Comparison of ENCODE assay signal across 9 mouse cellular contexts in genomic region chr2:69584117-69584933, GRCm38 (mm10). TPM values are rescaled to one million over a fixed set of nuclear protein-coding genes. Genes with fewer than 3 reads are reported as not detected.
DNase-seq lines count a peak whose midpoint lies in the region; ATAC-seq and TF ChIP-seq lines count a peak whose summit lies in the region.
"Had no signal": no experiment of that assay in that cellular context is flagged by ENCODE, and none has a peak within 500 bp of the region (broad histone marks: within the 10 kb centered on the region; RNA-seq: fewer than 3 reads in every experiment).

No protein-coding gene starts in this region.

- 3% methylated on average over 20 of the region's 20 CpGs for WGBS in lung, postnatal 0 days
- WGBS in lung, adult 2 months = 4% methylated on average over 20 of the region's 20 CpGs
- WGBS in forebrain, embryonic 15.5 days = 5% methylated on average over 20 of the region's 20 CpGs
- WGBS in limb, embryonic 15.5 days = 3% methylated on average over 20 of the region's 20 CpGs

- no peak for ATAC-seq in lung, postnatal 0 days
- ATAC-seq in forebrain, embryonic 15.5 days (replicated peaks) = no peak
- no peak for ATAC-seq in limb, embryonic 15.5 days (ENCODE audit: insufficient number of reproducible peaks, low FRiP score, low TSS enrichment, low read depth)

- H3K9me3 ChIP-seq in lung, postnatal 0 days (ENCODE audit: low read length) = no peaks in the 10 kb centered on the region
- H3K9me3 ChIP-seq in forebrain, embryonic 15.5 days = no peaks in the 10 kb centered on the region
- no peaks in the 10 kb centered on the region for H3K9me3 ChIP-seq in limb, embryonic 15.5 days

- peaks cover 54% of the 10 kb centered on the region for H3K27me3 ChIP-seq in lung, postnatal 0 days (replicated peaks; ENCODE audit: insufficient read depth, low read length)
- peaks cover 55% of the 10 kb centered on the region for H3K27me3 ChIP-seq in forebrain, embryonic 15.5 days
- H3K27me3 ChIP-seq in limb, embryonic 15.5 days = peaks cover 68% of the 10 kb centered on the region

- H3K36me3 ChIP-seq in lung, postnatal 0 days (ENCODE audit: insufficient read depth, low read length) = no peaks in the 10 kb centered on the region
- H3K36me3 ChIP-seq in forebrain, embryonic 15.5 days = no peaks in the 10 kb centered on the region
- no peaks in the 10 kb centered on the region for H3K36me3 ChIP-seq in limb, embryonic 15.5 days

- no peak overlapping the region for H3K27ac ChIP-seq in lung, postnatal 0 days (ENCODE audit: low read length)
- H3K27ac ChIP-seq in forebrain, embryonic 15.5 days (replicated peaks) = no peak overlapping the region
- H3K27ac ChIP-seq in limb, embryonic 15.5 days = no peak overlapping the region

- intact Hi-C loops in gastrocnemius, postnatal 36 days (cut with DNase I) = no loop called here

- TF ChIP-seq CTCF in lung, postnatal 0 days (IDR thresholded peaks at IDR 0.05) = no peak
- TF ChIP-seq CTCF in lung, adult 2 months (IDR thresholded peaks at IDR 0.05; ENCODE audit: insufficient read depth, low read length) = no peak

- peak overlapping the region; percentile 4; the same call in 1 of the 2 replicates for H3K4me3 ChIP-seq in lung, postnatal 0 days (ENCODE audit: low read depth, low read length)
- no peak overlapping the region for H3K4me3 ChIP-seq in lung, adult 2 months (replicated peaks; ENCODE audit: extremely low read depth, low read depth, low read length)
- H3K4me3 ChIP-seq in forebrain, embryonic 15.5 days = peak overlapping the region; percentile 58
- peak overlapping the region; percentile 8; the same call in 1 of the 2 replicates for H3K4me3 ChIP-seq in limb, embryonic 15.5 days

- peak overlapping the region; percentile 33 for H3K4me2 ChIP-seq in lung, postnatal 0 days (replicated peaks; ENCODE audit: low read depth, low read length)
- H3K4me2 ChIP-seq in forebrain, embryonic 15.5 days (replicated peaks) = peak overlapping the region; percentile 99
- H3K4me2 ChIP-seq in limb, embryonic 15.5 days = peak overlapping the region; percentile 17; the same call in 1 of the 2 replicates

- TF ChIP-seq POLR2A in lung, adult 2 months (IDR thresholded peaks at IDR 0.05; ENCODE audit: borderline replicate concordance, extremely low read depth, low read depth, low read length) = no peak

- DNase-seq in lung, postnatal 0 days (ENCODE audit: low spot score) = no peak
- no peak for DNase-seq in lung, adult 2 months
- no peak for DNase-seq in adrenal gland, adult 8-10 months
- DNase-seq in urinary bladder, postnatal 4 days (ENCODE audit: low spot score in 2 of 2) = no peak
- no peak for DNase-seq in layer of hippocampus, adult 8-10 months (ENCODE audit: low spot score in 2 of 2)
- DNase-seq in gastrocnemius, postnatal 36 days = no peak
- DNase-seq: layer of hippocampus, adult 9-11 months had no signal

- TF ChIP-seq EP300 in lung, postnatal 0 days (IDR thresholded peaks at IDR 0.05) = no peak

- H3K4me1 ChIP-seq in lung, postnatal 0 days (ENCODE audit: insufficient read depth, low read depth, low read length) = peaks cover 8% of the 10 kb centered on the region; the same call in 1 of the 2 replicates
- H3K4me1 ChIP-seq in lung, adult 2 months (ENCODE audit: control insufficient read depth, insufficient read depth, low read length) = peaks cover 2% of the 10 kb centered on the region; the same call in 1 of the 2 replicates
- peaks cover 36% of the 10 kb centered on the region for H3K4me1 ChIP-seq in forebrain, embryonic 15.5 days
- H3K4me1 ChIP-seq in limb, embryonic 15.5 days = peaks cover 29% of the 10 kb centered on the region

- no peak overlapping the region for H3K9ac ChIP-seq in lung, postnatal 0 days (replicated peaks; ENCODE audit: low read depth)
- no peak overlapping the region for H3K9ac ChIP-seq in forebrain, embryonic 15.5 days (replicated peaks)
- no peak overlapping the region for H3K9ac ChIP-seq in limb, embryonic 15.5 days

RNA-seq across cellular contexts. Expression of gene Lrp2, which starts 1.5 kb away (rescaled TPM):
- polyA plus RNA-seq in lung, postnatal 0 days (2015; fragmentation: Nextera tagmentation; extraction: Ambion mirVana) = 1.1 and 2.4 TPM in 2 replicates
- polyA plus RNA-seq in lung, adult 2 months (2012; rRNA removed) = 10.3 and 13.6 TPM in 2 replicates
- polyA plus RNA-seq in forebrain, embryonic 15.5 days (2015; fragmentation: Nextera tagmentation; extraction: Ambion mirVana) = 0.24 and 0.47 TPM in 2 replicates
- not detected in 2 replicates for polyA plus RNA-seq in limb, embryonic 15.5 days (2015; fragmentation: Nextera tagmentation; extraction: Ambion mirVana)
- under 1 TPM; 0.15 to 0.42 (median 0.24) TPM for total RNA-seq in adrenal gland, adult 8-10 months (2022)
- total RNA-seq in layer of hippocampus, adult 8-10 months (2022) = 1 to 10 TPM in 1 of 4 experiments, under 1 TPM in 3; 0.45 to 1.0 (median 0.66) TPM
- total RNA-seq in gastrocnemius, postnatal 36 days (2021) = not detected

Comparison
In these comparisons a context has a peak if more than half of its experiments do, and no peak if none do; other contexts are left out.
1. H3K4me2 ChIP-seq: peak in every context shown above with its lines; median percentile 99 in forebrain, embryonic 15.5 days; 33 in lung, postnatal 0 days; 17 in limb, embryonic 15.5 days.